Mouse (Mus musculus) bone marrow, adult 2 months (tissue): ENCODE results near the gene Med21.

Source experiments
- CTCF ChIP-seq: fragments of 200-500 bp; IDR thresholded peaks from 2 replicates; pipeline ENCODE4 v1.5.1; 2011; ENCODE audit warnings: low read length, control low read depth; ENCODE audit not compliant: control insufficient read depth, insufficient read depth
- POLR2A ChIP-seq: fragments of 200-500 bp; IDR thresholded peaks from 2 replicates; pipeline ENCODE4 v1.6.1; 2011; ENCODE audit warnings: low read depth, mild to moderate bottlenecking, control low read depth, low read length, borderline replicate concordance; ENCODE audit not compliant: control insufficient read depth

DNA sequence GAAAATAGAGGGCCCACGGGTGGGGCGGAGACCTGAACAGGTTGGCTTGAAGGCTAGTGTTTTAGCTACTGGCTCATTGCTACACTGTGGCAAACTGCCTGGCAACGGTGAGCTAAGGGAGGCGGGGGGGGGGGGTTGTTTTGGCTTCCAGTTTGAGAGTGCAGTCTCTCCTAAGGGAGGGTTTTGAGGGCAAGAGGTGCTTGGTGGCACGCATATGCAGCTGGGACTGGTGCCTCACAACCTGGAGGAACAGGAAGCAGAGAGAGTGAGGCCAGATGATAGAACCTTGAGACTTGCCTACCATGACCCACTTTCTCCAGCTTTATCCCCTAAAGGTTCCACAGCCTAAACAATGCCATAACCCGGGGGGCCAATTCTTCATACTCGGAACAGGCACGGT, 32.1 kb downstream of the Med21 start:
- TF ChIP-seq CTCF (no peak), POLR2A (no peak)
